Mouse (Mus musculus) olfactory bulb, adult 2 months (tissue): ENCODE data around the gene Wee1.

ENCODE experiments used
- CTCF ChIP-seq: fragments of 200-500 bp; IDR thresholded peaks from 2 replicates; pipeline ENCODE4 v1.5.1; 2012; ENCODE audit warnings: low read depth, mild to moderate bottlenecking, low read length, moderate library complexity; ENCODE audit not compliant: insufficient read depth
- POLR2A ChIP-seq: fragments of 200-500 bp; IDR thresholded peaks from 2 replicates; pipeline ENCODE4 v1.6.1; 2012; ENCODE audit warnings: mild to moderate bottlenecking, low read depth, low read length, moderate library complexity; ENCODE audit not compliant: insufficient read depth

- TF ChIP-seq POLR2A (no peak), CTCF (no peak)
Observed at GRCm38 (mm10) chr7:110160601-110161000, 38.8 kb downstream of the Wee1 start.
